Mouse (Mus musculus): ENCODE measurements around the gene Smc2. TPM values are rescaled to one million over a fixed set of nuclear protein-coding genes. Genes with fewer than 3 reads are reported as not detected.
"Not testable (repeated sequence)": the region's sequence is repeated elsewhere in the genome, so short reads cannot be mapped to it uniquely, and the experiment has no call there.

The Smc2 gene
- total and polyA plus RNA-seq, 2 experiments from 2014 or later = 13.3 to 55.8 TPM

- Histone ChIP-seq H3K9me3 (ENCODE audit: low read length) (no peaks in the 10 kb centered on the region), H3K4me3 (ENCODE audit: low read length) (no peak overlapping the region), H3K9ac (replicated peaks; ENCODE audit: low read length) (no peak overlapping the region), H3K27me3 (ENCODE audit: insufficient read depth, low read length) (no peaks in the 10 kb centered on the region), H3K36me3 (ENCODE audit: insufficient read depth, low read length) (0 out of 2 replicates have a peak, but pooled peaks cover 6% of the 10 kb centered on the region), H3K4me1 (ENCODE audit: insufficient read depth, low read length) (no peaks in the 10 kb centered on the region), H3K4me2 (ENCODE audit: low read depth, low read length) (no peak overlapping the region), H3K27ac (no peak overlapping the region)
- DNase-seq (ENCODE audit: low spot score) = no peak
- WGBS = 94% methylated on average over 1 of the region's 1 CpGs
- ATAC-seq = no peak
- TF ChIP-seq CTCF (IDR thresholded peaks at IDR 0.05; ENCODE audit: low read depth) = peak; percentile 53
Measured at GRCm38 (mm10) chr4:52459726-52460125, 20.7 kb downstream of the Smc2 start.

GRCm38 (mm10) chr4:52461321-52461720, 22.3 kb downstream of the Smc2 start:
- DNase-seq (ENCODE audit: low spot score) = no peak
- Histone ChIP-seq H3K9ac (replicated peaks; ENCODE audit: low read length) (no peak overlapping the region), H3K27me3 (ENCODE audit: insufficient read depth, low read length) (no peaks in the 10 kb centered on the region), H3K4me2 (ENCODE audit: low read depth, low read length) (no peak overlapping the region), H3K4me1 (ENCODE audit: insufficient read depth, low read length) (no peaks in the 10 kb centered on the region), H3K4me3 (ENCODE audit: low read length) (no peak overlapping the region), H3K36me3 (ENCODE audit: insufficient read depth, low read length) (0 out of 2 replicates have a peak, but pooled peaks cover 6% of the 10 kb centered on the region), H3K27ac (no peak overlapping the region), H3K9me3 (ENCODE audit: low read length) (no peaks in the 10 kb centered on the region)
- ATAC-seq = no peak
- no peak for TF ChIP-seq CTCF (IDR thresholded peaks at IDR 0.05; ENCODE audit: low read depth)
- 87% methylated on average over 5 of the region's 5 CpGs for WGBS

GRCm38 (mm10) chr4:52473431-52473830, 34.4 kb downstream of the Smc2 start:
- no peak for ATAC-seq

GRCm38 (mm10) chr4:52487486-52487885, 48.4 kb downstream of the Smc2 start:
- no peak overlapping the region for H3K9ac ChIP-seq (replicated peaks; ENCODE audit: low read length)
- 77% methylated on average over 4 of the region's 4 CpGs for WGBS
- TF ChIP-seq CTCF (IDR thresholded peaks at IDR 0.05; ENCODE audit: low read depth) = no peak
- no peaks in the 10 kb centered on the region for H3K4me1 ChIP-seq (ENCODE audit: insufficient read depth, low read length)
- peak; percentile 8 for DNase-seq (ENCODE audit: low spot score)
- no peaks in the 10 kb centered on the region for H3K36me3 ChIP-seq (ENCODE audit: insufficient read depth, low read length)
- H3K9me3 ChIP-seq (ENCODE audit: low read length) = no peaks in the 10 kb centered on the region
- no peak overlapping the region for H3K27ac ChIP-seq
- no peak overlapping the region for H3K4me2 ChIP-seq (ENCODE audit: low read depth, low read length)
- no peaks in the 10 kb centered on the region for H3K27me3 ChIP-seq (ENCODE audit: insufficient read depth, low read length)
- no peak for ATAC-seq
- no peak overlapping the region for H3K4me3 ChIP-seq (ENCODE audit: low read length)

More at GRCm38 (mm10) chr4:52473431-52473830, 34.4 kb downstream of the Smc2 start:
- H3K4me3 ChIP-seq (ENCODE audit: low read length) = no peak overlapping the region
- H3K27me3 ChIP-seq (ENCODE audit: insufficient read depth, low read length) = no peaks in the 10 kb centered on the region
- no peak overlapping the region for H3K27ac ChIP-seq
- H3K4me1 ChIP-seq (ENCODE audit: insufficient read depth, low read length) = no peaks in the 10 kb centered on the region
- WGBS = 90% methylated on average over 3 of the region's 3 CpGs
- DNase-seq (ENCODE audit: low spot score) = no peak
- H3K36me3 ChIP-seq (ENCODE audit: insufficient read depth, low read length) = no peaks in the 10 kb centered on the region
- H3K4me2 ChIP-seq (ENCODE audit: low read depth, low read length) = no peak overlapping the region
- no peak for TF ChIP-seq CTCF (IDR thresholded peaks at IDR 0.05; ENCODE audit: low read depth)
- no peaks in the 10 kb centered on the region for H3K9me3 ChIP-seq (ENCODE audit: low read length)
- H3K9ac ChIP-seq (replicated peaks; ENCODE audit: low read length) = no peak overlapping the region

- H3K4me1 ChIP-seq (ENCODE audit: insufficient read depth, low read length); H3K9me3 ChIP-seq (ENCODE audit: low read length); ATAC-seq; H3K4me3 ChIP-seq (ENCODE audit: low read length); H3K27me3 ChIP-seq (ENCODE audit: insufficient read depth, low read length); H3K27ac ChIP-seq; H3K9ac ChIP-seq (replicated peaks; ENCODE audit: low read length); H3K36me3 ChIP-seq (ENCODE audit: insufficient read depth, low read length); DNase-seq (ENCODE audit: low spot score); H3K4me2 ChIP-seq (ENCODE audit: low read depth, low read length): not testable (repeated sequence)
- WGBS = 97% methylated on average over 10 of the region's 10 CpGs
Measured at GRCm38 (mm10) chr4:52497144-52497543, 58.1 kb downstream of the Smc2 start, which contains the start of gene Vma21-ps. Gene Vma21-ps, minus strand, starts transcription at chr4:52497244.

GRCm38 (mm10) chr4:52517580-52517979, 78.5 kb downstream of the Smc2 start:
- 12% methylated on average over 4 of the region's 4 CpGs for WGBS
- H3K36me3 ChIP-seq (ENCODE audit: insufficient read depth, low read length) = no peaks in the 10 kb centered on the region
- ATAC-seq (no peak), DNase-seq (ENCODE audit: low spot score) (no peak)
- H3K4me1 ChIP-seq (ENCODE audit: insufficient read depth, low read length) = no peaks in the 10 kb centered on the region
- no peaks in the 10 kb centered on the region for H3K27me3 ChIP-seq (ENCODE audit: insufficient read depth, low read length)
- H3K27ac ChIP-seq = no peak overlapping the region
- no peak for TF ChIP-seq CTCF (IDR thresholded peaks at IDR 0.05; ENCODE audit: low read depth)
- no peak overlapping the region for H3K4me2 ChIP-seq (ENCODE audit: low read depth, low read length)
- H3K9ac ChIP-seq (replicated peaks; ENCODE audit: low read length) = no peak overlapping the region
- H3K9me3 ChIP-seq (ENCODE audit: low read length) = no peaks in the 10 kb centered on the region
- no peak overlapping the region for H3K4me3 ChIP-seq (ENCODE audit: low read length)

GRCm38 (mm10) chr4:52519301-52519700, 80.3 kb downstream of the Smc2 start:
- H3K4me3 ChIP-seq (ENCODE audit: low read length) = no peak overlapping the region
- no peaks in the 10 kb centered on the region for H3K4me1 ChIP-seq (ENCODE audit: insufficient read depth, low read length)
- H3K27me3 ChIP-seq (ENCODE audit: insufficient read depth, low read length) = no peaks in the 10 kb centered on the region

More at GRCm38 (mm10) chr4:52519301-52519700, 80.3 kb downstream of the Smc2 start:
- Histone ChIP-seq H3K27ac (no peak overlapping the region), H3K9ac (replicated peaks; ENCODE audit: low read length) (no peak overlapping the region), H3K4me2 (ENCODE audit: low read depth, low read length) (no peak overlapping the region), H3K36me3 (ENCODE audit: insufficient read depth, low read length) (no peaks in the 10 kb centered on the region), H3K9me3 (ENCODE audit: low read length) (no peaks in the 10 kb centered on the region)
- no peak for DNase-seq (ENCODE audit: low spot score)
- ATAC-seq = no peak
- WGBS = 83% methylated on average over 5 of the region's 5 CpGs
- no peak for TF ChIP-seq CTCF (IDR thresholded peaks at IDR 0.05; ENCODE audit: low read depth)
